Mouse (Mus musculus) heart, adult 2 months (tissue): ENCODE results near the gene Pitpnc1.

Source experiments
- CTCF ChIP-seq: fragments of 200-600 bp; IDR thresholded peaks from 2 replicates; pipeline ENCODE4 v1.8.1; 2022; ENCODE audit warnings: antibody characterized with exemption, mild to moderate bottlenecking, moderate library complexity
- EP300 ChIP-seq: fragments of 200-500 bp; IDR thresholded peaks from 2 replicates; pipeline ENCODE4 v1.6.1; 2011; ENCODE audit warnings: low read depth, low read length, control low read depth; ENCODE audit not compliant: insufficient read depth
- POLR2A ChIP-seq: fragments of 200-500 bp; IDR thresholded peaks from 2 replicates; pipeline ENCODE4 v1.6.1; 2011; ENCODE audit warnings: mild to moderate bottlenecking, low read depth, low read length, control low read depth; ENCODE audit not compliant: insufficient read depth

DNA sequence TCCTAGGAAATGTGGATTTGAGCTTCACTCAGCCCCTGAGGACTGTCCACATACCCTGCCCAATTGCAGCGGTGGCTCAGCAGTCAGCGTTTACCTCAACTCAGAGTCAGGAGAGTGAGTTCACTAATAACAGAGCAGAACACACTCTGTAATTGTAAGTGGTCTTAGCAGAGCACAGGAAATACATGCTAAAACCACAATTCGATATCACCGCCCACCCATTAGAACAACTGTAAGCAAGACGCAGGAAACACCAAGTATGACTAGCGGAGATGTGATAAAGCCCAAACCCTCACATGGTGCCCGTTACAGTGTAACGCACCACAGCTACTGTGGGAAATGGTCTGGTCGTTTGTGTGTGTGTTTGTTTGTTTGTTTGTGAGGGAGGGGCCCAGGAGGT is 62.8 kb downstream of the Pitpnc1 start:
- TF ChIP-seq POLR2A = no peak
- TF ChIP-seq CTCF = no peak
- TF ChIP-seq EP300 = no peak
